Mouse (Mus musculus) midbrain, embryonic 15.5 days (tissue): Measurements from ENCODE around the gene Dapk1. TPM values are rescaled to one million over a fixed set of nuclear protein-coding genes. Genes with fewer than 3 reads are reported as not detected.

ENCODE experiments used
- polyA plus RNA-seq: library from polyadenylated mRNA; unstranded; fragments of >200 nt; fragmentation: Nextera tagmentation; extraction: Ambion mirVana; gene quantifications from 2 replicates; pipeline ENCODE4 v1.2.1, GENCODE M21; 2015

Dapk1 gene
- polyA plus RNA-seq, 1 experiment from 2014 or later: 48.4 TPM

Other genes starting within 250 kb of the Dapk1 start
- not detected in 2 replicates for gene BC051665, start 184.4 kb downstream of the Dapk1 start, polyA plus RNA-seq
- gene Ctsll3, start 200.9 kb downstream of the Dapk1 start, polyA plus RNA-seq: not detected in 2 replicates